8 mouse cellular contexts compared by ENCODE assay signal in genomic region chr1:21271343-21272055, GRCm38 (mm10). TPM values are rescaled to one million over a fixed set of nuclear protein-coding genes. Genes with fewer than 3 reads are reported as not detected.
DNase-seq lines count a peak whose midpoint lies in the region.

No protein-coding gene starts in this region.

- no peaks in the 10 kb centered on the region for H3K79me2 ChIP-seq in macrophage (ENCODE audit: inconsistent target)

- WGBS in macrophage (ENCODE audit: missing documents) = 25% methylated on average over 16 of the region's 18 CpGs

- H3K27ac ChIP-seq in macrophage = no peak overlapping the region

- peak; percentile 45 for DNase-seq in WW6 (ENCODE audit: low read depth, low spot score)
- DNase-seq in cerebellum, postnatal 36 days = peak; percentile 51 to 63
- DNase-seq in gastrocnemius, postnatal 10 days = peak; percentile 85
- peak; percentile 10 for DNase-seq in hindlimb bud, embryonic 11.5 days (ENCODE audit: extremely low spot score, low read depth, low spot score)
- DNase-seq in left cerebral cortex, adult 18-20 months (ENCODE audit: low spot score in 2 of 2) = peak; percentile 67 to 90
- peak; percentile 60 for DNase-seq in right cerebral cortex, adult 18-20 months
- peak; percentile 69 to 71 for DNase-seq in urinary bladder, adult 18-20 months (ENCODE audit: low spot score in 2 of 2)

- H3K36me3 ChIP-seq in macrophage (ENCODE audit: inconsistent target) = no peaks in the 10 kb centered on the region

- H3K4me3 ChIP-seq in macrophage (ENCODE audit: inconsistent target) = peak overlapping the region; percentile 16; the same call in 1 of the 2 replicates

RNA-seq across cellular contexts. Expression of gene Gsta3, which starts 31.1 kb away (rescaled TPM):
- total RNA-seq in gastrocnemius, postnatal 10 days (2021) = under 1 TPM in 1 of 2 experiments, not detected in 1; 0.61 TPM
- total RNA-seq in left cerebral cortex, adult 18-20 months (2021) = 1 to 10 TPM; 1.4 to 2.2 TPM
- total RNA-seq in macrophage (2018; cell fraction: chromatin; rRNA removed) = 1 to 10 TPM in 5 of 26 experiments, under 1 TPM in 12, not detected in 9; 0.37 to 2.6 (median 0.79) TPM
- 1 to 10 TPM in 4 of 26 experiments, under 1 TPM in 22; 0.14 to 2.2 (median 0.44) TPM for total RNA-seq in macrophage (2018; cell fraction: cytosol; rRNA removed)
- 1 to 10 TPM in 5 of 26 experiments, under 1 TPM in 7, not detected in 14; 0.24 to 1.9 (median 0.84) TPM for total RNA-seq in macrophage (2018; cell fraction: nucleus; rRNA removed)
- polyA plus RNA-seq in macrophage (2018) = 0.49 to 3.1 TPM (median 0.80 TPM) in 3 replicates

RNA-seq across cellular contexts. Expression of gene Tmem14a, which starts 53.1 kb away (rescaled TPM):
- 1 to 10 TPM; 2.0 to 2.8 TPM for total RNA-seq in gastrocnemius, postnatal 10 days (2021)
- total RNA-seq in left cerebral cortex, adult 18-20 months (2021) = 10 to 100 TPM; 48.1 to 52.1 TPM
- total RNA-seq in macrophage (2018; cell fraction: chromatin; rRNA removed) = 1 to 10 TPM in 13 of 26 experiments, under 1 TPM in 3, not detected in 10; 0.53 to 3.6 (median 1.3) TPM
- 1 to 10 TPM; 1.6 to 3.2 (median 2.3) TPM for total RNA-seq in macrophage (2018; cell fraction: cytosol; rRNA removed)
- 1 to 10 TPM in 21 of 26 experiments, under 1 TPM in 4, not detected in 1; 0.52 to 4.8 (median 2.2) TPM for total RNA-seq in macrophage (2018; cell fraction: nucleus; rRNA removed)
- polyA plus RNA-seq in macrophage (2018) = 1.9 to 2.6 TPM (median 2.2 TPM) in 3 replicates

Comparison
In these comparisons a context has a peak if more than half of its experiments do, and no peak if none do; other contexts are left out.
1. DNase-seq: peak in every context shown above with its lines; median percentile 85 in gastrocnemius, postnatal 10 days; 78 in left cerebral cortex, adult 18-20 months; 70 in urinary bladder, adult 18-20 months; 60 in right cerebral cortex, adult 18-20 months; 57 in cerebellum, postnatal 36 days; 45 in WW6; 10 in hindlimb bud, embryonic 11.5 days.
2. RNA of gene Tmem14a, which starts 53.1 kb away (total RNA-seq): 48.1 to 52.1 TPM in left cerebral cortex, adult 18-20 months; 2.0 to 2.8 TPM in gastrocnemius, postnatal 10 days; every median in the first group is over 10 times any median in the second.